Mouse (Mus musculus) layer of hippocampus, adult 2 months (tissue): ENCODE data around the gene Gm29666. TPM values are rescaled to one million over a fixed set of nuclear protein-coding genes. Genes with fewer than 3 reads are reported as not detected.
A peak's percentile ranks its signal among the peaks of the same experiment; 100 is the strongest.

Experiments
- DNase-seq, 2 experiments: peaks; one replicate each; pipeline ENCODE4 v3.0.0; 2022; ENCODE audit warnings: low spot score in 2 of 2
- H3K27ac ChIP-seq: fragments of 200-600 bp; 2 replicates; pipeline ENCODE4 v1.8.1; 2022
- H3K4me3 ChIP-seq: fragments of 200-600 bp; 2 replicates; pipeline ENCODE4 v1.8.1; 2022; ENCODE audit warnings: mild to moderate bottlenecking
- CTCF ChIP-seq: fragments of 200-600 bp; conservative IDR thresholded peaks from 2 replicates; pipeline ENCODE4 v1.8.1; 2022; ENCODE audit warnings: antibody characterized with exemption, mild to moderate bottlenecking, moderate library complexity
- long read RNA-seq, 2 experiments: library from polyadenylated mRNA; stranded (forward); transcript quantifications; one replicate each; pipeline ENCODE4 v2.0.0; 2021; ENCODE audit warnings: borderline mapping rate in 2 of 2
- total RNA-seq, 2 experiments: library from RNA; stranded (reverse); gene quantifications; 2 replicates each; pipeline ENCODE4 v1.2.3; 2021

Gene Gm29666
- 1 to 10 TPM; 1.4 to 1.7 TPM for total RNA-seq
- long read RNA-seq, experiment 1, partial matches to known transcripts: 0 of 3 reads
- long read RNA-seq, experiment 1, other reads (novel, unspliced or antisense): 3 of 3 reads
- long read RNA-seq, experiment 2, partial matches to known transcripts: 0 of 8 reads
- long read RNA-seq, experiment 2, other reads (novel, unspliced or antisense): 8 of 8 reads

GRCm38 (mm10) chr15:84919938-84920337 lies at the start of gene Gm29666:
Gene Gm29666, minus strand, starts transcription at chr15:84920038.
- Histone ChIP-seq H3K27ac (no peak within 1 kb of the TSS), H3K4me3 (no peak within 1 kb of the TSS)
- no peak for DNase-seq
- no peak for TF ChIP-seq CTCF

- no peak for TF ChIP-seq CTCF
- Histone ChIP-seq H3K4me3 (no peak overlapping the region), H3K27ac (no peak overlapping the region)
- no peak for DNase-seq
These were observed 48.7 kb upstream of the Gm29666 start for GRCm38 (mm10) chr15:84968534-84968933.

- peak overlapping the region; percentile 41; the same call in 1 of the 2 replicates for H3K27ac ChIP-seq
- TF ChIP-seq CTCF: no peak
- DNase-seq: no peak
- H3K4me3 ChIP-seq: no peak overlapping the region
These were observed 45.9 kb upstream of the Gm29666 start for GRCm38 (mm10) chr15:84965575-84966360.

GRCm38 (mm10) chr15:84964771-84965170 lies 44.9 kb upstream of the Gm29666 start:
- no peak for DNase-seq
- Histone ChIP-seq H3K4me3 (no peak overlapping the region), H3K27ac (peak overlapping the region; percentile 48)
- TF ChIP-seq CTCF: no peak

- DNase-seq: no peak
- Histone ChIP-seq H3K4me3 (no peak overlapping the region), H3K27ac (no peak overlapping the region; the same call in 1 of the 2 replicates)
- TF ChIP-seq CTCF: no peak
These were observed 42.7 kb upstream of the Gm29666 start for GRCm38 (mm10) chr15:84962518-84962917.

- peak; percentile 62 for TF ChIP-seq CTCF
These were observed 40.9 kb upstream of the Gm29666 start for GRCm38 (mm10) chr15:84960692-84961091.

GRCm38 (mm10) chr15:84959891-84960290 lies 40.1 kb upstream of the Gm29666 start:
- H3K27ac ChIP-seq: peak overlapping the region; percentile 91
- H3K4me3 ChIP-seq: peak overlapping the region; percentile 45; the same call in 1 of the 2 replicates
- DNase-seq: no peak
- TF ChIP-seq CTCF: no peak

More at GRCm38 (mm10) chr15:84960692-84961091, 40.9 kb upstream of the Gm29666 start:
- peak; percentile 57 to 65 for DNase-seq
- Histone ChIP-seq H3K4me3 (peak overlapping the region; percentile 45), H3K27ac (peak overlapping the region; percentile 91)

GRCm38 (mm10) chr15:84958331-84958730 lies 38.5 kb upstream of the Gm29666 start:
- Histone ChIP-seq H3K4me3 (peak overlapping the region; percentile 9; the same call in 1 of the 2 replicates), H3K27ac (peak overlapping the region; percentile 91)

GRCm38 (mm10) chr15:84957851-84958250 lies 38.0 kb upstream of the Gm29666 start:
- peak overlapping the region; percentile 9; the same call in 1 of the 2 replicates for H3K4me3 ChIP-seq
- peak overlapping the region; percentile 91 for H3K27ac ChIP-seq
- DNase-seq: peak; percentile 73 to 84
- no peak for TF ChIP-seq CTCF

More at GRCm38 (mm10) chr15:84958331-84958730, 38.5 kb upstream of the Gm29666 start:
- DNase-seq: no peak
- TF ChIP-seq CTCF: no peak

GRCm38 (mm10) chr15:84953259-84953658 lies 33.4 kb upstream of the Gm29666 start:
- no peak overlapping the region for H3K4me3 ChIP-seq
- TF ChIP-seq CTCF: no peak
- no peak overlapping the region; the same call in 1 of the 2 replicates for H3K27ac ChIP-seq
- no peak for DNase-seq

- DNase-seq: peak; percentile 56 to 67
- no peak overlapping the region for H3K4me3 ChIP-seq
- peak overlapping the region; percentile 74 for H3K27ac ChIP-seq
- no peak for TF ChIP-seq CTCF
These were observed 30.2 kb upstream of the Gm29666 start for GRCm38 (mm10) chr15:84950053-84950452.

GRCm38 (mm10) chr15:84948990-84949389 lies 29.2 kb upstream of the Gm29666 start:
- Histone ChIP-seq H3K27ac (peak overlapping the region; percentile 74; the same call in 1 of the 2 replicates), H3K4me3 (no peak overlapping the region)
- TF ChIP-seq CTCF: no peak
- no peak for DNase-seq

GRCm38 (mm10) chr15:84944319-84944718 lies 24.5 kb upstream of the Gm29666 start:
- TF ChIP-seq CTCF: no peak
- Histone ChIP-seq H3K4me3 (no peak overlapping the region), H3K27ac (peak overlapping the region; percentile 71)
- DNase-seq: no peak
